Comparison of ENCODE assay signal across 8 mouse cellular contexts in genomic region chr10:121585791-121586642, GRCm38 (mm10). TPM values are rescaled to one million over a fixed set of nuclear protein-coding genes. Genes with fewer than 3 reads are reported as not detected.
DNase-seq lines count a peak whose midpoint lies in the region; ATAC-seq and TF ChIP-seq lines count a peak whose summit lies in the region.
"Had no signal": no experiment of that assay in that cellular context is flagged by ENCODE, and none has a peak within 500 bp of the region (broad histone marks: within the 10 kb centered on the region; RNA-seq: fewer than 3 reads in every experiment).

No protein-coding gene starts in this region.

- H3K9ac ChIP-seq in hindbrain, embryonic 16.5 days (ENCODE audit: low read depth, low read length), result peak overlapping the region; percentile 90

- peak overlapping the region; percentile 93 for H3K4me3 ChIP-seq in testis, adult 2 months (ENCODE audit: control insufficient read depth, low read depth, low read length)
- H3K4me3 ChIP-seq in hindbrain, embryonic 16.5 days (ENCODE audit: low read length), result peak overlapping the region; percentile 91

- no peaks in the 10 kb centered on the region for H3K9me3 ChIP-seq in hindbrain, embryonic 16.5 days (ENCODE audit: control insufficient read depth, low read length)

- 6% methylated on average over 28 of the region's 48 CpGs for WGBS in hindbrain, embryonic 16.5 days

- peak; percentile 4; the same call in 1 of the 2 replicates for ATAC-seq in erythroid progenitor cell, adult 5-6 weeks (replicated peaks; ENCODE audit: low FRiP score, poor library complexity, severe bottlenecking)
- peak; percentile 84 for ATAC-seq in hindbrain, embryonic 16.5 days
- ATAC-seq in megakaryocyte progenitor cell, adult 5-6 weeks (replicated peaks; ENCODE audit: poor library complexity), result peak; percentile 8; the same call in 1 of the 2 replicates

- TF ChIP-seq CTCF in testis, adult 2 months (IDR thresholded peaks at IDR 0.05; ENCODE audit: control insufficient read depth, insufficient read depth, insufficient replicate concordance, low read depth, low read length), result no peak

- peak overlapping the region; percentile 80 for H3K27ac ChIP-seq in testis, adult 2 months (ENCODE audit: control insufficient read depth, insufficient read depth, low read depth, low read length)
- H3K27ac ChIP-seq in hindbrain, embryonic 16.5 days (ENCODE audit: low read depth, low read length), result peak overlapping the region; percentile 65

- no peaks in the 10 kb centered on the region; the same call in 1 of the 2 replicates for H3K36me3 ChIP-seq in testis, adult 2 months (ENCODE audit: control insufficient read depth, insufficient read depth, low read length)
- peaks cover 17% of the 10 kb centered on the region for H3K36me3 ChIP-seq in hindbrain, embryonic 16.5 days (ENCODE audit: control insufficient read depth, insufficient read depth, low read length)

- peaks cover 2% of the 10 kb centered on the region; the same call in 1 of the 2 replicates for H3K4me1 ChIP-seq in testis, adult 2 months (ENCODE audit: control insufficient read depth, insufficient read depth, low read length)
- peaks cover 11% of the 10 kb centered on the region for H3K4me1 ChIP-seq in hindbrain, embryonic 16.5 days (ENCODE audit: control insufficient read depth, insufficient read depth, low read depth, low read length)

- TF ChIP-seq POLR2A in testis, adult 2 months (IDR thresholded peaks at IDR 0.05; ENCODE audit: control insufficient read depth, low read depth, low read length), result no peak

- H3K27me3 ChIP-seq in testis, adult 2 months (ENCODE audit: control insufficient read depth, insufficient read depth, low read length), result no peaks in the 10 kb centered on the region
- no peaks in the 10 kb centered on the region for H3K27me3 ChIP-seq in hindbrain, embryonic 16.5 days (replicated peaks; ENCODE audit: control insufficient read depth, insufficient read depth, low read length)

- peak overlapping the region; percentile 84 for H3K4me2 ChIP-seq in hindbrain, embryonic 16.5 days (ENCODE audit: low read length)

- no peak for DNase-seq in testis, postnatal 14 days (ENCODE audit: low spot score)
- peak; percentile 58 for DNase-seq in adipocyte (ENCODE audit: low spot score)
- DNase-seq in frontal cortex, adult 2 months (ENCODE audit: extremely low spot score in 1 of 2, low spot score in 1 of 2), result no peak

RNA-seq across cellular contexts. Expression of gene Tbk1, which starts 0.6 kb away (rescaled TPM):
- 6.0 and 7.0 TPM in 2 replicates for polyA plus RNA-seq in testis, adult 2 months (2012; rRNA removed)
- 44.0 and 53.2 TPM in 2 replicates for total RNA-seq in erythroid progenitor cell, adult 5-6 weeks (2015; ENCODE audit: low replicate concordance)
- 75.9 and 109 TPM in 2 replicates for total RNA-seq in erythroid progenitor cell, adult 5-6 weeks (2017; ENCODE audit: low replicate concordance)
- polyA plus RNA-seq in hindbrain, embryonic 16.5 days (2015; fragmentation: Nextera tagmentation; extraction: Ambion mirVana), result 29.8 and 31.9 TPM in 2 replicates
- 36.9 and 39.3 TPM in 2 replicates for total RNA-seq in megakaryocyte progenitor cell, adult 5-6 weeks (2015)
- total RNA-seq in megakaryocyte progenitor cell, adult 5-6 weeks (2017), result 71.9 and 78.3 TPM in 2 replicates
- 45.2 and 50.4 TPM in 2 replicates for polyA plus RNA-seq in frontal cortex, adult 2 months (2012; rRNA removed)

RNA-seq across cellular contexts. Expression of gene Xpot, which starts 40.1 kb away (rescaled TPM):
- 42.4 and 43.9 TPM in 2 replicates for polyA plus RNA-seq in testis, adult 2 months (2012; rRNA removed)
- total RNA-seq in erythroid progenitor cell, adult 5-6 weeks (2015; ENCODE audit: low replicate concordance), result 22.2 and 32.8 TPM in 2 replicates
- 40.0 and 49.9 TPM in 2 replicates for total RNA-seq in erythroid progenitor cell, adult 5-6 weeks (2017; ENCODE audit: low replicate concordance)
- 29.7 and 32.2 TPM in 2 replicates for polyA plus RNA-seq in hindbrain, embryonic 16.5 days (2015; fragmentation: Nextera tagmentation; extraction: Ambion mirVana)
- 88.9 and 102 TPM in 2 replicates for total RNA-seq in megakaryocyte progenitor cell, adult 5-6 weeks (2015)
- 93.7 and 151 TPM in 2 replicates for total RNA-seq in megakaryocyte progenitor cell, adult 5-6 weeks (2017)
- 71.6 and 72.6 TPM in 2 replicates for polyA plus RNA-seq in frontal cortex, adult 2 months (2012; rRNA removed)

RNA-seq across cellular contexts. Expression of gene D930020B18Rik, which starts 55.4 kb away (rescaled TPM):
- 2.3 and 2.8 TPM in 2 replicates for polyA plus RNA-seq in testis, adult 2 months (2012; rRNA removed)
- not detected in 2 replicates for total RNA-seq in erythroid progenitor cell, adult 5-6 weeks (2015; ENCODE audit: low replicate concordance)
- total RNA-seq in erythroid progenitor cell, adult 5-6 weeks (2017; ENCODE audit: low replicate concordance), result not detected in 2 replicates
- 0.13 and 0.24 TPM in 2 replicates for polyA plus RNA-seq in hindbrain, embryonic 16.5 days (2015; fragmentation: Nextera tagmentation; extraction: Ambion mirVana)
- total RNA-seq in megakaryocyte progenitor cell, adult 5-6 weeks (2015), result not detected in 2 replicates
- not detected in 2 replicates for total RNA-seq in megakaryocyte progenitor cell, adult 5-6 weeks (2017)
- polyA plus RNA-seq in frontal cortex, adult 2 months (2012; rRNA removed), result 0.61 and 0.72 TPM in 2 replicates
- total RNA-seq: heart, postnatal 36 days had no signal

Comparison
In these comparisons a context has a peak if more than half of its experiments do, and no peak if none do; other contexts are left out.
1. ATAC-seq: peak in every context shown above with its lines; median percentile 84 in hindbrain, embryonic 16.5 days; 8 in megakaryocyte progenitor cell, adult 5-6 weeks; 4 in erythroid progenitor cell, adult 5-6 weeks.